Mouse (Mus musculus) embryo, embryonic 10 days (tissue): ENCODE results near the gene Slc7a15.
"Not testable (repeated sequence)": the region's sequence is repeated elsewhere in the genome, so short reads cannot be mapped to it uniquely, and the experiment has no call there.

Experiments
- DNase-seq: peaks from one replicate; pipeline ENCODE4 v3.0.0-alpha.2; 2015; ENCODE audit warnings: low spot score

Gene Slc7a15

DNA sequence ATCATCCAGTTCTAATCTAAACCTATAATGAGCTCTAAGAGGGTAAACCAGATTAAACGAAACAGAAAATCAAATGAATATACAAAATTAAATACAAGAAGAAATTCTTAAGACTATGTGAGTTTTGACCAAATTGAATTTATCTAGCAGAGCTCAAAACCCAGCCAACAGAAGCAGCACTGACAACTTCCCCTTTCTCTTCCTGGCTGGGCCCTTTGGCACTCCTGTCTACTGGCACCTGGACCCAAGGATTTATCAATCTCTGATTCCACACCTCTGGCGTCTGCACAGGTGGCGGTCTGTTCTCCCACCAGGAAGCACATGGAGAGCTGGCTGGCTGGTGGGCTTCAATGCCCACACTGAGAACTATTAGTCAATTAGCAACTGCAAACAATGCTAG, 39.0 kb downstream of the Slc7a15 start:
- not testable (repeated sequence) for DNase-seq

DNA sequence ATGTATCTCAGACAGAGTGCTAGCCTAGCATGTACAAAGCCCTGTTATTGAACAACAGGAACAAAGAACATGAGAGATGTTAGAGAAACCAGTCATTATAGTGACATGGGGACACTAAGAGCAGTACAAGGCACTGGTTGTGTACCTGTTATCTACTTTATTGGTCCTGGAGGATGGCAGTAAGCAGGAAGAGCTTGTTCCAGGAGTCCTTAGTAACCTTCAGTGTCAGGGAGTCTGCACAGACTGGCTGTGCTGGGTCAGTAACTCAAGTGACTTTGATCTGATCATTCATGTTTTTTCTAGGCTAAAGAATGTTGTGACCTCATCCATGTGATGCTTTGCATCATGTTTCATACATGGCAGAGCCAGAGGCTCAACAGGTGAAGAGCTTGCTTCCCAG, 42.7 kb downstream of the Slc7a15 start:
- no peak for DNase-seq

- no peak for DNase-seq
Measured at GRCm38 (mm10) chr12:8555419-8555818, 43.4 kb downstream of the Slc7a15 start.

- peak; percentile 93 for DNase-seq
Measured at GRCm38 (mm10) chr12:8547357-8547756, 51.5 kb downstream of the Slc7a15 start.

- DNase-seq = no peak
Measured at GRCm38 (mm10) chr12:8546801-8547200, 52.1 kb downstream of the Slc7a15 start.

DNA sequence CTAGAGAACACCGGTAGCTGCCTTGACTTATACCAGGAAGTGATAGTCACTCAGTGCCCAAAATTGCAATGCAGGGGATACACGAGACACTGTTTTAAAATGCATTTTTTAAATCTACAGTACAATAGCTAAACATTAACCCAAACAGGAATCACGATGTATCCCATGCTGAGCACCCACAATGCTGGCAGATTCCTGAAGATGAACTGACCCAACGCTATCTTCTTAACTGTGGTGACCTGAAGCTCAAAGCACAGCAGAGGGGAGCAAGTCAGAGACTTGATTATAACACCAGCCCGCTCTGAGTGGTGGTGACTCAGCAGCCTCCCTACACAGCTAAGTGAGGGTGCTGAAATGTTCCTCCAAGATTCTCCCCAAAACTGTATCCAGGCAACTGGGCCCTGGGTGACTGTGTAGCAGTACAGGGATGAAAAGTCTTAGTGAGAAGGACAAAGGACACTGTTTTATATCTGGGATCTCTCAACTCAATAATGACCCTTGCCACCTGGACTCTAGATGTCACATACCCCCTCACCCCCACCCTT, 53.7 kb downstream of the Slc7a15 start:
- DNase-seq = no peak

DNA sequence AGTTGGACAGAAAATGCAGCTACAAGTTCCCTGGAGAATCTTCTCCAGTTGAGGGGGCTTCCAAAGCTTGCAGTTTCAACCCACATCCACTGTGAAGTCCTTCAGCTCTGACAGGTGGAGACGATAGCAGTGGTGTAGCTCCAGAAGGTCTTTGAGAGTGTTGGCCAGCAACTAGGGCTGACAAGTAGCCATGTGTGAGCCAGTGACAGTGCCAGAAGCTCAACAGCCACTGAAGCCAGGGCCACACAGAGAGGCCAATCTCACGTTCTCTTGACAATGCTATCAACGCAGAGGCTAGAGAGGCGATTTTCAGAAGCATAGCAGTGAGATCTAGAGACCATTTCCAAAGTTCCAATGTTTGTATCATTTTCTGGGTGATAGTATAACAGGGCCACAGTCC, 56.5 kb downstream of the Slc7a15 start:
- no peak for DNase-seq

GRCm38 (mm10) chr12:8539471-8539870, 59.4 kb downstream of the Slc7a15 start:
- no peak for DNase-seq

DNA sequence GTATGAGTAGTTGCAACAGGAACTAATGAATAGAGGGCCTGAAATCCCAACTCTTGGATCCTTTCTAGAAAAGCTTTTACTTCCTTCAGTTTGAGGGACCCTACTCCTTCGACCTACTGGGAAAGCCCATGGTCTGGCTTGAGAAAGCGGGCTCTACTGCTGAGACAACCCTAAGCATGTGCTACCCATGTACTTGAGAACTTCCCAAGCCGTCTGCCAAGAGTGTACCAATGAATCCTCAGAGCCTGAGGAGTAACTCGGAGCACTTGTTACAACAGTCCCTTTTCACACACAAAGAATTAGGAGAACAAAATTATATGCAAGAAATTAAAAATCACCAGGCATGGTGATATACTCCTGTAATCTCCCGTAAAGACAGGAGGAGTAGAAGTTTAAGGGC, 61.6 kb downstream of the Slc7a15 start:
- no peak for DNase-seq

GRCm38 (mm10) chr12:8536221-8536965, 62.5 kb downstream of the Slc7a15 start:
- DNase-seq = no peak

- DNase-seq = no peak
Measured at GRCm38 (mm10) chr12:8535596-8535995, 63.3 kb downstream of the Slc7a15 start.

GRCm38 (mm10) chr12:8534915-8535314, 64.0 kb downstream of the Slc7a15 start:
- no peak for DNase-seq

DNA sequence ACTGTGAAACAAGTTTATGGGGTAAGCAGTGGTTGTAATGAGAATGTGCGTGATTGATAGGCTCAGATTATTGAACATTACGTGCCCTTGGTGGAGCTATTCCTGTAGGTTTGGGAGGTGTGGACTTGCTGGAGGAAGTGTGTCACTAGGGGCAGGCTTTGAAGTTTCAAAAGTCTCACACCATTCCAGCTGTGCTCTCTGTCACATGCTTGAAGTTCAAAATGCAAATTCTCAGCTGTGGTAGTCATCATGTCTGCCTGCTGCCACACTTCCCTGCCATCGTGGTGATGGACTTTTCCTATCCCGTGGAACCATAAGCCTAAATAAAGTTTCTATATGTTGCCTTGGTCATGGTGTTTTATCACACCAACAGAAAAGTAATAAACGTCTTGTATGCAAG, 71.1 kb downstream of the Slc7a15 start:
- no peak for DNase-seq

GRCm38 (mm10) chr12:8527175-8527574, 71.7 kb downstream of the Slc7a15 start:
- DNase-seq = no peak

DNA sequence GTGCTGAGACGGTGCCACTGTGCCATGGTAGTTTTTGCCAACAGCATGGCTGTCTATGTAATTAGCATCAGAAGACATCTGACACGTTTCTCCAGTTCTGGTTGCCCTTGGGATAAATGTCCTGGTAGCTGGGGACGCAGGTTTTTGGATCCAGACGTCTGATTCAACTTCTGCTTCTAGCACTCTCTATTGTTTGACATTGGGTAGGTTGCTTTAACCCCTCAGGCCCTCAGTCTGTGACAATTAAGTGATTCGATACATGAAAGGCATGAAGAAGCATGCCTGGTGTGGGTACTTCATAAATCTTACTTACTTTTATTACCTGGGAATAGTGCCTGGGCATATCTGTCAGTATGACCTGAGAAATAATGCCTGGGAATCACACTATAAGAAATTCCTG, 74.8 kb downstream of the Slc7a15 start:
- DNase-seq = no peak

DNA sequence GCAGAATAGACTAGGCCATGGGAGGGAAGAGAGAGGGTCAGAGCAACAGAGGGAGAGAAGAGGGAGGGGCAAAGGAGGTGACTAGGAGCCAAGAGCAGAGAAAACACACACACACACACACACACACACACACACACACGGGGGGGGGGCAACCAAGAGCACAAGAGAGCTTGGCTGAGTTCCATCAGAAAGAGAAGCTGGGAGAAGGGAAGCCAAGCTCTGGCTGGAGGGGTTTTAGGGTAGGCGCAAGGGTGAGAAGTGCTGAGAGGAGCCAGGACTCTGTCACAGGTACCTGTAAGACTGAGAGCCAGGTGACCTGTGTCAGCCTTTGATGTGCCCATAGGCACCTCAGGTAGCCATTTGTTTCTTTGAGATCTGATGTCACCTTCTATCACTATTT, 76.2 kb downstream of the Slc7a15 start:
- DNase-seq = no peak

DNA sequence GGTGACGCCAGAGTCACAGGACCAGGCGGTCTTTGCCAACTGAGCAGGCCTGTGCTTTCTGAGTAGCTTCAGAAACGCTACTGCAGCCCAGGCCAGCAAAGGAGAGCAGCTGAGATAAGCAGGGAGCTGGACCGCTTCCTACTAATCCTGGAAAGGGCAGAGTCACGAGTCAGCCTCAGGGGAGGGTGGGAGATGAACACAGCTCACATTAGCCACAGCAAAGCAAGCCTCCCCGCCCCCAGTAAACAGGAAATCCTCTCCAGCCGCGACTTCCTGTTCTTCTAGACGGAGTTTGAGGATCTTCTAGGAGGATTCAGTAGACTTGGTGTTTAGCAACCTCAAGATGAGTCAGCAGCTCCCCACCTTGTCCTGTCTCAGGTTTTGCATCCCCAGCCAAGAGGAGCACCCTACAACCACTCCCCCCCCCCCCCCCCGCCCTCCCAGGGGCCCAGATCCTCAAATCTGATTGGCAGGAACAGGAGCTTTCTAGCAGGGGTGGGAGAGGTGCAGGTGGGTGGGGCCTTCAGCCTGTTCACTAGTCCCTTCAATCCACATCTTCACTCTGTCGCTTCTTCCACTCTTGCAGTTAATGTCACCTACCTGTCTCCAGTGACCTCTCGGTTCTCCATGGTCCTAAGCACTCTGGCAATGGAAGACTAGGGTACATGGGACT, 77.4 kb downstream of the Slc7a15 start:
- peak; percentile 58 for DNase-seq

DNA sequence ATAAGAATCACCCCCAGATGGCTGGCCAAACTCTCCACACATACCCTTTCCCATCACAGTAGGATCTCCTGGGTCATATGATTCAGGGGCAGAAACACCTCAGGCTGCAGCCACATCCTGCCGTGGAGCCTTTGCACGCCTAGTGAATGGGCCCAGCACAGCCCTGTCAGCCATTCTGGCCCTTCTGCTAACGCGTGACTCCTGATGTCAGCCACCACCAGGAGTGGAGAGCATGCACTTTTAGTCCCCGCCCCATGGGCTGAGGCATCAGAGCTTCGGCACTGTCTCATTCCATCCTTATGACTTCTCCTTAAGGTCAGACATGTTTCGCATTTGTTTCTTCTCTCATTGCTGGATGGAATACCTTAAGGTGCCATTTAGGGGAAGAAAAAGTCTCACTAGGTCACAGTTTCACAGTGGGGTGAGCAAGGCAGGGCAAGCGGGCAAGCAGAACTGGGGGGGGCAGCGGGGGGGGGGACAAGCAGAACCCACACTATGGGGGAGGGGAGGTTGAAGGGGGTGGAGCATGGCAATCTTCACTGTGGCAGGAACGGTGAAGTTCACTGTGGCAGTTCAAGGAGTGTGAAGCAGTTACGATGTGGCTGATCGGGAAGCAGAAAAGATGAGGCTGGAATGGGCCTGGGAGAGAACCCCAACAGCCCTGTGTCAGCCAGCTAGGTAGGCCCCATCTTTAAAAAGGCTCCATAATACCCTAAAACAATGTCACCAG, 79.3 kb downstream of the Slc7a15 start:
- no peak for DNase-seq

DNA sequence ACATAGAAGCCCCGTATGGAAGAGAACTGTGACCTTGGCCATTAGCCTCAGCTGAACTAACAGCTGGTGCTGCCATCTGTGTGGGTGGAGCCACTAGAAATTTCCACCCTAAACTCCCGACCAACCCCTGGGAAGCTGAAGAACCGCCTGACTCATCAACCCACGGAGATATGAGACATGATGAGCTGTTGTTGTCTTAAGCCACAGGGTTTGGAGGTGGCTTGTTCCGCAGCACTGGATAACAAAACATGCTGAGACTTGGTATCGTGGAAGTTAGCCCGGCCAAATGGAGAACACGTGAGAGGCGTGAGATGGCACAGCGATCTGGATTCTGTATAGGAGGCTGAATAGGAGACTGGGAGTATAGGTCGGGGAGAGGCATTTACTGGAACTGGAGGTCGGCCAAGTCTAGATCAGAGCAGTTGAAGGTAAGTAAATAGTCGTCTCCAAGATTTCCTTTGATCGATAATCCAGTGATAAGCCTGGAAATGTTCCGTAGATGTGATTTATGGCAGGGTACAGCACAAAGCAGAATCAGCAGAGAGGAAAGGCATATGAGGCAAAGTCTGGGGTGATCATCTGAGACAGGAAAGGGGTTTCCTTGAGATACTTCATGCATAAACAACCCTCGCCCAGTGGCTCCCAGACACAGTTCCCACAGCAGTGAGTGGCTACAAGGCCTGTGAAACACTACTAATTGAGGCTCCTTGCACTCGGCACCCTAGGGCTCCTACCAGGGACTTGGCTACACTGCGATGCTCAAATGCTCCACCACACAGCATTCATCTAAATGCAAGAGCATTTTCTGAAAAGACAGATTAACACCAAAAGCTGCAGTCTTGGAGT, 87.6 kb downstream of the Slc7a15 start:
- no peak for DNase-seq

DNA sequence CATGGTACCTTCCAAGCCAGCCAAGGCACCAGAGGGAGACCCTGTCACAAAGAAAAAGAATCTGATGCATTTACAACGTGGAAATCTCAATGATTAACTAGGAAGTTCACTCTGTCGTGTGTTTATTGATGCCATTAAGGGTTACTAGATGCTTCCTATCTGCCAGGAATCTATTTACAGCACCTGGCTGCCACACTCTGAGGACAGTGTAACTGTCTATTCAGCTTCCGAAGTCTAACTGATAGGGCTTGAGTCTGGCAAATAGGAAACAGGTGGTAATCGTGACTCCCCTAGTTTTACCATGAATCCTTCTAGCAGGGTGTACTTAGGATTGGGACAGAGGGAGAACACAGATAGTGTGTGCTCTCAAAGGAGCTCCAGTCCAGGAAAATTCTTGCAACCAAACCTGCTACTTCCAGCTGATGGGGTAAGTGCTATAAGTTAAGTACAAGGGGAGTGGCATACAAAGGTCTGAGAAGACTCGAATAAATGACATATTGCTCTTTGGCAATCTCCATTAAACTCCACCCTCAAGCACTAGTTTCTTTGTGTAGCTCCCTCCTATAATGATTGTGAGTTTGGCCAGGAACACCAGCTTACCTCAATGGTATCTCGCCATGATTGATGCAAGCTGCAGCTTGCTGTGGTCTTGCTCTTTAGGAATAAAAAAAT, 88.4 kb downstream of the Slc7a15 start:
- DNase-seq = no peak

DNA sequence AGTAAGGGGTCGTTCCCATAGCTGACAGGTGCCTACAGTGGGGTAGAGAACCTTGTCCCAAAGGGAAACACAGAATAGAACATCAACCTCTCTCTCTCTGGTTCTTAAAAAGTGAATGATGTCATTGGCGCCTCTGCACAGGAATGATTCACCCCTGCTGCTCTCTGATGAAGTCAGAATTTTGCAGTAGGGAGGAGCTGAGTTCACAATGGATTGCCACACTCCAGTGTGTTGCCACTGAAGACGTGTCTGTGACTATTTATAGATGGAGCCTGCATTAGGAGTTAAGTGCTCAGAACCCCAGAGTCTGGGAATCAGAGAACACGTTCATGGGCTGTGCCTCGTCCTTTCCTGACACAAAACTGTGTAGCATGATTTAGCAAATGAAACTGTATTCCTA, 89.2 kb downstream of the Slc7a15 start:
- no peak for DNase-seq
